Mouse (Mus musculus) hindbrain, embryonic 13.5 days (tissue): ENCODE measurements around the gene Suz12. TPM values are rescaled to one million over a fixed set of nuclear protein-coding genes. Genes with fewer than 3 reads are reported as not detected.

Experiments used
- ATAC-seq: fragments of 200-750 bp; cut with Nextera tagmentation; 2 replicates; pipeline ENCODE4 v1.8.0; 2017; ENCODE audit warnings: moderate TSS enrichment; ENCODE audit not compliant: low FRiP score
- H3K27ac ChIP-seq: fragments of 300-500 bp; sonication (generic); 2 replicates; pipeline ENCODE4 v1.5.1; 2015; ENCODE audit warnings: inconsistent platforms, mild to moderate bottlenecking, moderate library complexity
- H3K27me3 ChIP-seq: fragments of 300-500 bp; sonication (generic); 2 replicates; pipeline ENCODE4 v1.6.1; 2015; ENCODE audit warnings: mild to moderate bottlenecking, inconsistent platforms
- H3K36me3 ChIP-seq: fragments of 300-500 bp; sonication (generic); 2 replicates; pipeline ENCODE4 v1.6.1; 2015; ENCODE audit warnings: mild to moderate bottlenecking, inconsistent platforms
- H3K4me1 ChIP-seq: fragments of 300-500 bp; sonication (generic); replicated peaks from 2 replicates; pipeline ENCODE4 v1.6.1; 2015; ENCODE audit warnings: inconsistent platforms
- H3K4me2 ChIP-seq: fragments of 300-500 bp; sonication (generic); 2 replicates; pipeline ENCODE4 v1.6.1; 2015; ENCODE audit warnings: inconsistent platforms, mild to moderate bottlenecking, moderate library complexity
- H3K4me3 ChIP-seq: fragments of 300-500 bp; sonication (generic); 2 replicates; pipeline ENCODE4 v1.5.1; 2015; ENCODE audit warnings: mild to moderate bottlenecking, inconsistent platforms
- H3K9ac ChIP-seq: fragments of 300-500 bp; sonication (generic); 2 replicates; pipeline ENCODE4 v1.6.1; 2015; ENCODE audit warnings: mild to moderate bottlenecking, inconsistent platforms
- H3K9me3 ChIP-seq: fragments of 300-500 bp; sonication (generic); 2 replicates; pipeline ENCODE4 v1.6.1; 2016; ENCODE audit warnings: inconsistent platforms
- WGBS: fragments of 180-500 bp; shearing (Covaris S2); methylation state at CpG from one replicate; pipeline ENCODE4 v1.1.7; 2015; 5-methylcytosine and 5-hydroxymethylcytosine counted together
- polyA plus RNA-seq: library from polyadenylated mRNA; unstranded; fragments of >200 nt; fragmentation: Nextera tagmentation; extraction: Ambion mirVana; gene quantifications from 2 replicates; pipeline ENCODE4 v1.2.1, GENCODE M21; 2015

Gene Suz12
- 16.0 and 16.9 TPM in 2 replicates for polyA plus RNA-seq

- under 1% methylated on average over 58 of the region's 74 CpGs for WGBS
- H3K36me3 ChIP-seq: peaks cover 10% of the 10 kb centered on the region
- H3K9ac ChIP-seq: peak within 1 kb of the TSS; percentile 94
- no peaks in the 10 kb centered on the region for H3K27me3 ChIP-seq
- peak within 1 kb of the TSS; percentile 99 for H3K27ac ChIP-seq
- peak; percentile 99 for ATAC-seq
- H3K9me3 ChIP-seq: no peaks in the 10 kb centered on the region
- H3K4me2 ChIP-seq: peak within 1 kb of the TSS; percentile 80
- peaks cover 11% of the 10 kb centered on the region for H3K4me1 ChIP-seq
- peak within 1 kb of the TSS; percentile 98 for H3K4me3 ChIP-seq
Measured at GRCm38 (mm10) chr11:79992592-79993355, at the start of gene Suz12. Gene Suz12 (plus strand): TSS chr11:79993106.

GRCm38 (mm10) chr11:79943136-79943535, 49.8 kb upstream of the Suz12 start:
- peaks cover 89% of the 10 kb centered on the region for H3K36me3 ChIP-seq

GRCm38 (mm10) chr11:79943601-79944000, 49.3 kb upstream of the Suz12 start:
- H3K9ac ChIP-seq: no peak overlapping the region
- no peak overlapping the region for H3K27ac ChIP-seq
- H3K4me3 ChIP-seq: no peak overlapping the region
- H3K36me3 ChIP-seq: peaks cover 89% of the 10 kb centered on the region
- H3K4me1 ChIP-seq: no peaks in the 10 kb centered on the region
- H3K27me3 ChIP-seq: no peaks in the 10 kb centered on the region
- H3K4me2 ChIP-seq: no peak overlapping the region
- ATAC-seq: no peak
- H3K9me3 ChIP-seq: no peaks in the 10 kb centered on the region
- whole genome bisulfite sequencing: 93% methylated on average over 7 of the region's 7 CpGs

More at GRCm38 (mm10) chr11:79943136-79943535, 49.8 kb upstream of the Suz12 start:
- Histone ChIP-seq H3K4me2 (no peak overlapping the region), H3K9ac (no peak overlapping the region), H3K4me3 (no peak overlapping the region), H3K27me3 (no peaks in the 10 kb centered on the region), H3K4me1 (no peaks in the 10 kb centered on the region), H3K9me3 (no peaks in the 10 kb centered on the region), H3K27ac (no peak overlapping the region)
- no peak for ATAC-seq
- 90% methylated on average over 8 of the region's 8 CpGs for WGBS

- H3K4me1 ChIP-seq: no peaks in the 10 kb centered on the region
- H3K36me3 ChIP-seq: peaks cover 87% of the 10 kb centered on the region
- no peaks in the 10 kb centered on the region for H3K27me3 ChIP-seq
- no peak overlapping the region for H3K4me2 ChIP-seq
- no peak for ATAC-seq
- H3K9ac ChIP-seq: no peak overlapping the region
- WGBS: 99% methylated on average over 3 of the region's 3 CpGs
- H3K27ac ChIP-seq: no peak overlapping the region
- H3K4me3 ChIP-seq: no peak overlapping the region
- H3K9me3 ChIP-seq: no peaks in the 10 kb centered on the region
Measured at GRCm38 (mm10) chr11:79947265-79947664, 45.6 kb upstream of the Suz12 start.

- H3K4me2 ChIP-seq: peak overlapping the region; percentile 75
- H3K9me3 ChIP-seq: no peaks in the 10 kb centered on the region
- peaks cover 32% of the 10 kb centered on the region for H3K36me3 ChIP-seq
- H3K9ac ChIP-seq: peak overlapping the region; percentile 73
- peak overlapping the region; percentile 46; the same call in 1 of the 2 replicates for H3K27ac ChIP-seq
- H3K4me1 ChIP-seq: peaks cover 11% of the 10 kb centered on the region
- WGBS: 6% methylated on average over 27 of the region's 27 CpGs
- ATAC-seq: 0 out of 2 replicates have a peak, but pooled peaks have one; percentile 11
- no peaks in the 10 kb centered on the region for H3K27me3 ChIP-seq
- peak overlapping the region; percentile 65 for H3K4me3 ChIP-seq
Measured at GRCm38 (mm10) chr11:79961346-79962124, 31.4 kb upstream of the Suz12 start.

- under 1% methylated on average over 46 of the region's 46 CpGs for WGBS
- Histone ChIP-seq H3K4me3 (peak within 1 kb of the TSS; percentile 65), H3K9me3 (no peaks in the 10 kb centered on the region), H3K4me2 (peak within 1 kb of the TSS; percentile 75), H3K36me3 (peaks cover 25% of the 10 kb centered on the region), H3K4me1 (peaks cover 11% of the 10 kb centered on the region), H3K27me3 (no peaks in the 10 kb centered on the region), H3K27ac (peak within 1 kb of the TSS; percentile 46), H3K9ac (peak within 1 kb of the TSS; percentile 73)
- ATAC-seq: peak; percentile 96
Measured at GRCm38 (mm10) chr11:79962125-79962876, 30.6 kb upstream of the Suz12 start, which contains the start of gene Utp6. Gene Utp6 (minus strand): TSS chr11:79962390.

- Histone ChIP-seq H3K4me2 (peak overlapping the region; percentile 75), H3K9me3 (no peaks in the 10 kb centered on the region), H3K4me1 (peaks cover 11% of the 10 kb centered on the region), H3K4me3 (peak overlapping the region; percentile 65), H3K27ac (no peak overlapping the region; the same call in 1 of the 2 replicates), H3K27me3 (no peaks in the 10 kb centered on the region), H3K9ac (peak overlapping the region; percentile 72), H3K36me3 (peaks cover 20% of the 10 kb centered on the region)
- 4% methylated on average over 9 of the region's 9 CpGs for WGBS
- ATAC-seq: peak; percentile 43; the same call in 1 of the 2 replicates
Measured at GRCm38 (mm10) chr11:79962877-79963183, 30.1 kb upstream of the Suz12 start.

GRCm38 (mm10) chr11:79963212-79963974, 29.5 kb upstream of the Suz12 start:
- no peaks in the 10 kb centered on the region for H3K27me3 ChIP-seq
- peak overlapping the region; percentile 65; the same call in 1 of the 2 replicates for H3K4me3 ChIP-seq
- peaks cover 11% of the 10 kb centered on the region for H3K4me1 ChIP-seq
- no peaks in the 10 kb centered on the region for H3K9me3 ChIP-seq
- H3K9ac ChIP-seq: no peak overlapping the region
- ATAC-seq: no peak
- peak overlapping the region; percentile 75; the same call in 1 of the 2 replicates for H3K4me2 ChIP-seq
- H3K36me3 ChIP-seq: peaks cover 14% of the 10 kb centered on the region
- WGBS: 65% methylated on average over 8 of the region's 8 CpGs
- no peak overlapping the region for H3K27ac ChIP-seq

- Histone ChIP-seq H3K4me2 (no peak overlapping the region), H3K27me3 (no peaks in the 10 kb centered on the region), H3K4me3 (no peak overlapping the region), H3K36me3 (no peaks in the 10 kb centered on the region), H3K9ac (no peak overlapping the region), H3K9me3 (no peaks in the 10 kb centered on the region), H3K4me1 (peaks cover 11% of the 10 kb centered on the region), H3K27ac (no peak overlapping the region)
- WGBS: 68% methylated on average over 8 of the region's 8 CpGs
- ATAC-seq: no peak
Measured at GRCm38 (mm10) chr11:79965896-79966295, 27.0 kb upstream of the Suz12 start.

- H3K27ac ChIP-seq: no peak overlapping the region
- no peak overlapping the region for H3K9ac ChIP-seq
- peaks cover under 1% of the 10 kb centered on the region; the same call in 1 of the 2 replicates for H3K27me3 ChIP-seq
- ATAC-seq: no peak
- WGBS: 82% methylated on average over 10 of the region's 10 CpGs
- no peak overlapping the region for H3K4me2 ChIP-seq
- H3K36me3 ChIP-seq: no peaks in the 10 kb centered on the region
- H3K4me3 ChIP-seq: no peak overlapping the region
- no peaks in the 10 kb centered on the region for H3K9me3 ChIP-seq
- 0 out of 2 replicates have a peak, but pooled peaks cover 3% of the 10 kb centered on the region for H3K4me1 ChIP-seq
Measured at GRCm38 (mm10) chr11:79967752-79968151, 25.2 kb upstream of the Suz12 start.

GRCm38 (mm10) chr11:79973133-79973532, 19.8 kb upstream of the Suz12 start:
- WGBS: 15% methylated on average over 8 of the region's 8 CpGs
- peaks cover 20% of the 10 kb centered on the region for H3K27me3 ChIP-seq
- no peak overlapping the region for H3K9ac ChIP-seq
- H3K9me3 ChIP-seq: no peaks in the 10 kb centered on the region
- peak overlapping the region; percentile 77 for H3K4me2 ChIP-seq
- H3K4me1 ChIP-seq: peaks cover 15% of the 10 kb centered on the region
- ATAC-seq: no peak
- H3K36me3 ChIP-seq: no peaks in the 10 kb centered on the region
- H3K27ac ChIP-seq: no peak overlapping the region
- H3K4me3 ChIP-seq: peak overlapping the region; percentile 51
